Mouse (Mus musculus): ENCODE data around the gene Lrrc45. TPM values are rescaled to one million over a fixed set of nuclear protein-coding genes. Genes with fewer than 3 reads are reported as not detected.

Gene Lrrc45
- polyA plus RNA-seq, 1 experiment from 2014 or later = 50.6 TPM

GRCm38 (mm10) chr11:120714546-120714945 lies 821 bp downstream of the Lrrc45 start:
- ATAC-seq (no peak), DNase-seq (ENCODE audit: low read depth, low spot score) (no peak)
- in situ Hi-C loops (cut with MboI; ENCODE audit: low pct_unique_long_range_greater_than_20kb) = loop anchor here (5.0 kb wide), 2 partner anchors 57 to 87 kb away; partner anchors contain the start of gene Sirt7
- no peak for TF ChIP-seq CTCF (IDR thresholded peaks at IDR 0.05)
- CTCF ChIA-PET = interaction anchor here (1.4 to 3.9 kb wide), 5 partner anchors 55 to 86 kb away, joined by 3 to 28 read pairs (median 7); no protein-coding TSS in a partner anchor
- POLR2A ChIA-PET = interaction anchor here (1.1 kb wide), 1 partner anchor 73 kb away, joined by 3 read pairs; no protein-coding TSS in a partner anchor
- H3K27me3 ChIP-seq = no peaks in the 10 kb centered on the region

- POLR2A ChIA-PET = no interaction called here
- in situ Hi-C loops (cut with MboI; ENCODE audit: low pct_unique_long_range_greater_than_20kb) = no loop called here
- no peak for TF ChIP-seq CTCF (IDR thresholded peaks at IDR 0.05)
- CTCF ChIA-PET = interaction anchor here (1.2 to 3.9 kb wide), 2 partner anchors 11 to 61 kb away, joined by 3 to 28 read pairs; no protein-coding TSS in a partner anchor
- DNase-seq (ENCODE audit: low read depth, low spot score) (no peak), ATAC-seq (no peak)
- H3K27me3 ChIP-seq = no peaks in the 10 kb centered on the region
Measured at GRCm38 (mm10) chr11:120715131-120715530, 1.4 kb downstream of the Lrrc45 start.

- ChIA-PET CTCF (interaction anchor here (7.6 kb wide), 1 partner anchor 54 kb away, joined by 81 read pairs; no protein-coding TSS in a partner anchor), POLR2A (interaction anchor here (1.2 kb wide), 1 partner anchor 81 kb away, joined by 4 read pairs; no protein-coding TSS in a partner anchor)
- DNase-seq (ENCODE audit: low read depth, low spot score) (no peak), ATAC-seq (no peak)
- no peaks in the 10 kb centered on the region for H3K27me3 ChIP-seq
- in situ Hi-C loops (cut with MboI; ENCODE audit: low pct_unique_long_range_greater_than_20kb) = no loop called here
- no peak for TF ChIP-seq CTCF (IDR thresholded peaks at IDR 0.05)
Measured at GRCm38 (mm10) chr11:120719242-120719641, 5.5 kb downstream of the Lrrc45 start.

GRCm38 (mm10) chr11:120719841-120720376 lies 6.2 kb downstream of the Lrrc45 start:
- no peak for DNase-seq (ENCODE audit: low read depth, low spot score)
- ATAC-seq = no peak
- in situ Hi-C loops (cut with MboI; ENCODE audit: low pct_unique_long_range_greater_than_20kb) = no loop called here
- no peaks in the 10 kb centered on the region for H3K27me3 ChIP-seq
- POLR2A ChIA-PET = interaction anchor here (0.6 to 1.2 kb wide), 3 partner anchors 26 to 80 kb away, joined by 3 to 4 read pairs (median 3); no protein-coding TSS in a partner anchor
- CTCF ChIA-PET = interaction anchor here (0.9 to 7.6 kb wide), 5 partner anchors 15 to 67 kb away, joined by 3 to 81 read pairs (median 3); no protein-coding TSS in a partner anchor
- no peak for TF ChIP-seq CTCF (IDR thresholded peaks at IDR 0.05)

- no peak for TF ChIP-seq CTCF (IDR thresholded peaks at IDR 0.05)
- no peaks in the 10 kb centered on the region for H3K27me3 ChIP-seq
- POLR2A ChIA-PET = interaction anchor here (0.6 to 1.2 kb wide), 3 partner anchors 26 to 80 kb away, joined by 3 to 4 read pairs (median 3); no protein-coding TSS in a partner anchor
- in situ Hi-C loops (cut with MboI; ENCODE audit: low pct_unique_long_range_greater_than_20kb) = no loop called here
- DNase-seq (ENCODE audit: low read depth, low spot score) (no peak), ATAC-seq (no peak)
- CTCF ChIA-PET = interaction anchor here (0.6 to 7.6 kb wide), 8 partner anchors 9 to 80 kb away, joined by 3 to 81 read pairs (median 3); no protein-coding TSS in a partner anchor
Measured at GRCm38 (mm10) chr11:120720450-120720849, 6.7 kb downstream of the Lrrc45 start.

GRCm38 (mm10) chr11:120721124-120722066 lies 7.7 kb downstream of the Lrrc45 start, which contains the start of gene Rac3:
TSS of gene Rac3 (plus strand) at chr11:120721470.
- H3K27me3 ChIP-seq = no peaks in the 10 kb centered on the region
- ChIA-PET POLR2A (no interaction called here), CTCF (interaction anchor here (0.6 to 7.6 kb wide), 6 partner anchors 8 to 79 kb away, joined by 3 to 81 read pairs (median 4); partner anchors contain the start of gene Cbr2)
- DNase-seq (ENCODE audit: low read depth, low spot score) (no peak), ATAC-seq (no peak)
- no peak for TF ChIP-seq CTCF (IDR thresholded peaks at IDR 0.05)
- in situ Hi-C loops (cut with MboI; ENCODE audit: low pct_unique_long_range_greater_than_20kb) = no loop called here

- TF ChIP-seq CTCF (IDR thresholded peaks at IDR 0.05) = no peak
- no peak for DNase-seq (ENCODE audit: low read depth, low spot score)
- H3K27me3 ChIP-seq = no peaks in the 10 kb centered on the region
- in situ Hi-C loops (cut with MboI; ENCODE audit: low pct_unique_long_range_greater_than_20kb) = no loop called here
- ChIA-PET CTCF (interaction anchor here (1.5 to 7.6 kb wide), 2 partner anchors 10 to 51 kb away, joined by 4 to 81 read pairs; partner anchors contain the start of gene Cbr2), POLR2A (no interaction called here)
- no peak for ATAC-seq
Measured at GRCm38 (mm10) chr11:120722067-120722630, 8.4 kb downstream of the Lrrc45 start.

GRCm38 (mm10) chr11:120722761-120723382 lies 9.1 kb downstream of the Lrrc45 start:
- in situ Hi-C loops (cut with MboI; ENCODE audit: low pct_unique_long_range_greater_than_20kb) = no loop called here
- no peak for TF ChIP-seq CTCF (IDR thresholded peaks at IDR 0.05)
- no peak for DNase-seq (ENCODE audit: low read depth, low spot score)
- POLR2A ChIA-PET = no interaction called here
- H3K27me3 ChIP-seq = no peaks in the 10 kb centered on the region
- ATAC-seq = no peak
- CTCF ChIA-PET = interaction anchor here (1.0 to 7.6 kb wide), 3 partner anchors 9 to 77 kb away, joined by 4 to 81 read pairs (median 6); partner anchors contain the start of gene Cbr2

- ChIA-PET CTCF (interaction anchor here (1.0 to 7.6 kb wide), 2 partner anchors 50 to 76 kb away, joined by 6 to 81 read pairs; no protein-coding TSS in a partner anchor), POLR2A (no interaction called here)
- H3K27me3 ChIP-seq = no peaks in the 10 kb centered on the region
- DNase-seq (ENCODE audit: low read depth, low spot score) (no peak), ATAC-seq (no peak)
- in situ Hi-C loops (cut with MboI; ENCODE audit: low pct_unique_long_range_greater_than_20kb) = no loop called here
- TF ChIP-seq CTCF (IDR thresholded peaks at IDR 0.05) = no peak
Measured at GRCm38 (mm10) chr11:120723509-120723908, 9.8 kb downstream of the Lrrc45 start.

Data from Patski (cell line).